Mouse (Mus musculus) spleen, postnatal 14 days (tissue): ENCODE measurements around the gene Npw.
"Not testable (repeated sequence)": the region's sequence is repeated elsewhere in the genome, so short reads cannot be mapped to it uniquely, and the experiment has no call there.

Experiments used
- DNase-seq, 2 experiments: peaks; one replicate each; pipeline ENCODE4 v3.0.0; 2021 to 2022; ENCODE audit warnings: low spot score in 2 of 2

The Npw gene

GRCm38 (mm10) chr17:24671346-24671745 lies 13.1 kb upstream of the Npw start:
- no peak for DNase-seq

- no peak for DNase-seq
Observed at GRCm38 (mm10) chr17:24670246-24670844, 12.1 kb upstream of the Npw start.

- peak; percentile 90 to 97 for DNase-seq
Observed at GRCm38 (mm10) chr17:24669545-24670245, 11.4 kb upstream of the Npw start, which contains the start of gene Zfp598. Gene Zfp598 (plus strand): TSS chr17:24669687.

GRCm38 (mm10) chr17:24669214-24669544 lies 10.9 kb upstream of the Npw start:
- not testable (repeated sequence) for DNase-seq

GRCm38 (mm10) chr17:24667416-24667815 lies 9.2 kb upstream of the Npw start:
- peak in 1 of 2 experiments; percentile 46 for DNase-seq

GRCm38 (mm10) chr17:24667011-24667410 lies 8.8 kb upstream of the Npw start:
- not testable (repeated sequence) for DNase-seq

GRCm38 (mm10) chr17:24654969-24655368 lies 3.3 kb downstream of the Npw start:
- DNase-seq, result no peak

GRCm38 (mm10) chr17:24653967-24654710 lies 4.1 kb downstream of the Npw start:
- DNase-seq, result peak; percentile 45 to 68

- DNase-seq, result no peak
Observed at GRCm38 (mm10) chr17:24651835-24652234, 6.4 kb downstream of the Npw start.

GRCm38 (mm10) chr17:24650766-24651165 lies 7.5 kb downstream of the Npw start:
- no peak for DNase-seq

- no peak for DNase-seq
Observed at GRCm38 (mm10) chr17:24650070-24650616, 8.1 kb downstream of the Npw start, which contains the start of gene Slc9a3r2. Gene Slc9a3r2 (minus strand): TSS chr17:24650327.

- DNase-seq, result no peak
Observed at GRCm38 (mm10) chr17:24649581-24650069, 8.6 kb downstream of the Npw start.

GRCm38 (mm10) chr17:24648731-24649377 lies 9.4 kb downstream of the Npw start:
- no peak for DNase-seq

- DNase-seq, result no peak
Observed at GRCm38 (mm10) chr17:24647493-24647892, 10.8 kb downstream of the Npw start.

GRCm38 (mm10) chr17:24646381-24646780 lies 11.9 kb downstream of the Npw start:
- no peak for DNase-seq

- DNase-seq, result no peak
Observed at GRCm38 (mm10) chr17:24645916-24646315, 12.3 kb downstream of the Npw start.

- DNase-seq, result no peak
Observed at GRCm38 (mm10) chr17:24644875-24645721, 13.2 kb downstream of the Npw start.

- DNase-seq, result no peak
Observed at GRCm38 (mm10) chr17:24644030-24644715, 14.1 kb downstream of the Npw start.

GRCm38 (mm10) chr17:24642791-24643343 lies 15.4 kb downstream of the Npw start:
- DNase-seq, result no peak

GRCm38 (mm10) chr17:24641944-24642343 lies 16.3 kb downstream of the Npw start:
- no peak for DNase-seq
